Mouse (Mus musculus): Measurements from ENCODE around the gene Gse1.

Gene Gse1

DNA sequence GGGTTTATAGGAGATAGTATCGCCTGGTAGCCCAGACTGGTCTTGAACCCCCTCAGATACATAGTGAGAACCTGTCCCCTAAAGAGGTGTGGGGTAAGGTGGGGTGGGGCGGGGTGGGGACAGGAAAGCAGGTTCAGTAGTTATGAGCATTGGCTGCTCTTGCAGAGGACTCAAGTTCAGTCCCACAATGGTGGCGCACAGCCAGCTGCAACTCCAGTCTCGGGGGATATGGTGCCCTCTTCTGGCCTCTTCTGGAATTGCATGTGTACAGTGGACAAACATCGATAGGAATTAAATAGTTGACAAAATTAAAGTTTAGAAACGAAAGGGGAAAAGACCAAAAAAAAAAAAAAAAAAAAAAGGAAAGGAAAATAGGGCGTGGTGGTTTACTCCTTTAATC is 371.2 kb downstream of the Gse1 start:
- TF ChIP-seq GATA4 (IDR thresholded peaks at IDR 0.05; ENCODE audit: insufficient replicate concordance, low read length), result no peak

DNA sequence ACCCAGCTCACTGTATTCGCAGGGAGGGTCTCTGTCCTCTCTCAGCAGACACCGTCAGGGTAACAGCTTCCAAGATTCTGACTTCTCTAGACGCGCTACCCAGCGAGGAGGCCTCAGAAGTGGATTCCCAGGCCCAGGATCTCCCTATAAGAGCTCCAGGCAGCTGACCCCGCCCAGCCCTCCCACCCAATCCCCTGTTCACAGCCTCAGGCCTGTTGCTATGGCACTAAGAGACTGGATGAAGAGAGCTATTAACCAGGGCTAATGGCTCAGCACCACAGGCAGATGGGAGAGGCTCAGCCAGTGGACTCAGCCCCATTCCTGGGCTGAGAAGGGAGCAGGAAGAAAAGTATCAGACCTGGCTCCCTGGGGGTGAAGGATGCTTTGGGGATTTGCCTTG is 374.4 kb downstream of the Gse1 start:
- TF ChIP-seq GATA4 (IDR thresholded peaks at IDR 0.05; ENCODE audit: insufficient replicate concordance, low read length), result no peak

- no peak for TF ChIP-seq GATA4 (IDR thresholded peaks at IDR 0.05; ENCODE audit: insufficient replicate concordance, low read length)
These were observed 379.2 kb downstream of the Gse1 start for GRCm38 (mm10) chr8:120607460-120607859.

DNA sequence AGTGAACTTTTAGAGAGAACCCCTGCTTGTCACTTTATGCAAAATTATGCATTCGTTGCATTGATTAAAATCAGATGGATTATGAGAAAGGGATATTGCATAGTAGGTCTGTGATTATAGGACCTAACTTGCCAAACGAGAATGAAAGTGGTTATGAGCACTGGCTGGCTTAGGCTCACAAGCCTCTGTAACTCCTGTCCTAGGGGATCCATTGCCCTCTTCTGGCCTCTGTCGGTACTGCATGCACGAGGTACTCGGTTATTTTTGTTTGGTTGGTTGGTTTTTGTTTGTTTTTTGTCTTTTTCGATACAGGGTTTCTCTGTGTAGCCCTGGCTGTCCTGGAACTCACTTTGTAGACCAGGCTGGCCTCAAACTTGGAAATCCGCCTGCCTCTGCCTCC is 379.6 kb downstream of the Gse1 start:
- no peak for TF ChIP-seq GATA4 (IDR thresholded peaks at IDR 0.05; ENCODE audit: insufficient replicate concordance, low read length)

GRCm38 (mm10) chr8:120610824-120611223 is 382.6 kb downstream of the Gse1 start:
- no peak for TF ChIP-seq GATA4 (IDR thresholded peaks at IDR 0.05; ENCODE audit: insufficient replicate concordance, low read length)

- no peak for TF ChIP-seq GATA4 (IDR thresholded peaks at IDR 0.05; ENCODE audit: insufficient replicate concordance, low read length)
These were observed 386.2 kb downstream of the Gse1 start for GRCm38 (mm10) chr8:120614491-120614890.

- no peak for TF ChIP-seq GATA4 (IDR thresholded peaks at IDR 0.05; ENCODE audit: insufficient replicate concordance, low read length)
These were observed 388.7 kb downstream of the Gse1 start for GRCm38 (mm10) chr8:120616663-120617626.

- TF ChIP-seq GATA4 (IDR thresholded peaks at IDR 0.05; ENCODE audit: insufficient replicate concordance, low read length), result no peak
These were observed 389.9 kb downstream of the Gse1 start for GRCm38 (mm10) chr8:120618110-120618509.

DNA sequence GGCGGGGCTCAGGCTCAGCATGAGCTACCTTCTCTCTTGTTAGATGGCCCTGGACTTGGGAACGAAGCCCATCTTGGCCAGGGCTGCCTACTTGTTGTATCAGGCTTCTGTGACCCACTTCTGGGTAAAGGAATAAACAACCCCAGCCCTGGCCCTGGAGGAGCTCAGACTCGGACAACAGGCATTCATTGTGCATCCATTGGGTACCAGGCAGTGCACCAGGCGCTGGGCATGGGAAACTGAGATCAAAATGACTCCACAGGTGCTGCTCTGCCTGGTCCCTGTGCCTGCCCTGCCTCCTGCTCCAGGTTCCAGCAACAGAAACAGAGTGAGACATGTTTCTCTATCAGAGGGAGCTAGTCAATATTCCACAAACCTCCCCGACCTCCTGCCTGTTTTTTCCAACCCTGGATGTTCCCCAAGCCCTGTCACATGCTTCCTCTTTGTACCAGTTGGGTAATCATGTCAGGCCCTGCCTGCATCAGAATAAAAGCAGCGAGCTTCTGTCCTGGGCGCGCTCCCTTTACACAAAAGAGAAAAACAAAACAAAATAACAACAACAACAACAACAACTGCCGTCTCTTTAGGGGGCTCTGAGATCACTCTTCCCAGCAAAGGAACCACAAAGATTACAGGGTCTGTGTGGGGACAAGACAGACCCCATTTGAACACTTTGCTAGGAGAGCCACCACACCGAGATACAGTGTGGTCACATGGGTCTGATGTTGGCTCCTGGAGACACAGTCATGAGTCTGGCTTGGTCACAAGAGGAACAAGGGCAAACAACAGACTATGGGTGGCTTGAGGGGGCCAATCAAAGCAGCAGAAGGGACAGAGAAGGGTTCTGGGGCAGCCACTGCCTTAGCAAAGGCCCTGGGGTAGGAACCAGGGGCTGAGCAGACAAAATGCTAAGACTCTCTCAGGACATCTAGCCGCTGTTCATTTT is 391.3 kb downstream of the Gse1 start:
- no peak for TF ChIP-seq GATA4 (IDR thresholded peaks at IDR 0.05; ENCODE audit: insufficient replicate concordance, low read length)

DNA sequence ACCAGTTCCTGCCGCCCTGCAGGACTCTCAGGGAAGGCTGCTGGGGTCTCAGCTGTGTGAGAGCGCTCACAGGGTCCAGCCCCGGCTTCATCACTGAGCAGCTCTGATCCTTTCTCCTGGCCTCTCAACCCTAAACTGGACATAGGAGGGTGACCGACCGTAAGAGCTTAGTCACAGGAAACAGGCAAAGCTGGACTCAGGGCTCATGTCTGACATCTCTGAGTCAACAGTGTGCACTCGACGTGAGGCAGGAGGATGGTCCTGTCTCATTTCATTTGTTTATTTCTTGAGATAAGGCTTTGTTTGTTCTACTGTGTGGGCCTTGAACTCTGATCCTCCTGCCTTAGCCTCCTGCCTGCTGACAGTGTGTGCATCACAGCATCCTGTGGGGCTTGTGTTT is 392.2 kb downstream of the Gse1 start:
- no peak for TF ChIP-seq GATA4 (IDR thresholded peaks at IDR 0.05; ENCODE audit: insufficient replicate concordance, low read length)

GRCm38 (mm10) chr8:120622161-120622560 is 393.9 kb downstream of the Gse1 start:
- TF ChIP-seq GATA4 (IDR thresholded peaks at IDR 0.05; ENCODE audit: insufficient replicate concordance, low read length), result no peak

DNA sequence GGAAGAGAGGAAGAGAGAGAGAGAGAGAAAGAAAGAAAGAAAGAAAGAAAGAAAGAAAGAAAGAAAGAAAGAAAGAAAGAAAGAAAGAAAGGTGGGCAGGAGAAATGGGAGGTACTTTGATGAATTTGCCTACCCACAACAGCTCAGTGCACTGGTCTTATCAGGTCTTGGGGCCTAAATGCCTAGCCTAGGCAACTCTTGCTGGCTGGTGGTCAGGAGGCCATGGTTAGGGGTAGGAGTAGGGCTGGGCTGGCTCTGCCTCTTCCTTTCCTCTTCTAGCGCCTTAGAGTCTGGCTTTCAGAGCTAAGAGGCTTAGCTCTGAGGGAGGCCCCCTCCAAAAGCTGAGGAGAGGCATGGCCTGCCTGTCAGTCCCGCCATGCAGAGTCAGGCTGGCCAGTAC is 395.4 kb downstream of the Gse1 start:
- no peak for TF ChIP-seq GATA4 (IDR thresholded peaks at IDR 0.05; ENCODE audit: insufficient replicate concordance, low read length)

DNA sequence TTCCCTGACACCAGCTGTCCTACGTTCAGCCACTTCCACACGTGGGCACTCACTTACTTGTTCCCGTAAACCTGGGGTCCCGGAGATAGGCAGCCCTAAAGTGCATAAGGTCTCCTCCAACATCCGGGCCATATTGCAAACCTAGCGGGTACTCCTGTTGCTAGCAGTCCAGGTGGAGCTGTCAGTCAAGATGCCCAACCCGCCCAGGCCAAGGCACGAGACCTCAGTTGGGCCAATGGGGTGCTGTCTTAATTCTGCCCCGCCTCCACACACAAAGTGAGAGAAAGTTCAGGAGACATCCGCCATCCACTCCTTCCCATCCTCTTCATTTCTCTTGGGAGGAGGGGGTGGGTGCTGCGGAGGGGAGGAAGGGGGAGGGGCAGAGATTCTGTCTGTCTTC is 398.2 kb downstream of the Gse1 start:
- no peak for TF ChIP-seq GATA4 (IDR thresholded peaks at IDR 0.05; ENCODE audit: insufficient replicate concordance, low read length)

DNA sequence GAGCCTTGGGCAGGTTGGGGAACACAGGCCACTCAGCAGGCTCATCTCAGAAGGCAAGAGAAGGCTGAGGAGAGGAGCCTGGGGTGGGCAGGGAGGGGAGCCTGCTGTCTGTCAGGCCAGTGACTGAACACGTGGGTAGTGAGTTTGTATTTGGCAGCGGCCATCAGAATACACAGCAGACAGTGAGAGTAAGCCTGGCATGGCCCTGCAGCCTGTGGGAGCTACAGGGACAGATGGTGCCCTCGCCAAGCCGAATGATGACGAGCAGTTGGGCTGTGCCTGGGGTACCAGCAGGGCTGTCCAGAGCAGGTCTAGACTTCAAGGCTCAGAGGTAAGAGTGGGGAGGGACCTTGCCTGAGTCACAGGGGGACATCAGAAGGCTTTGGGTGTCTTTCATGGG is 399.0 kb downstream of the Gse1 start:
- TF ChIP-seq GATA4 (IDR thresholded peaks at IDR 0.05; ENCODE audit: insufficient replicate concordance, low read length), result no peak

- TF ChIP-seq GATA4 (IDR thresholded peaks at IDR 0.05; ENCODE audit: insufficient replicate concordance, low read length), result no peak
These were observed 401.8 kb downstream of the Gse1 start for GRCm38 (mm10) chr8:120630031-120630430.

GRCm38 (mm10) chr8:120630848-120631247 is 402.6 kb downstream of the Gse1 start:
- no peak for TF ChIP-seq GATA4 (IDR thresholded peaks at IDR 0.05; ENCODE audit: insufficient replicate concordance, low read length)
